Mouse (Mus musculus) CH12.LX (cell line): ENCODE measurements at regions not wholly inside any gene's neighbourhood (a gene's known extent, or its start where the extent isn't known, plus 50 kb on each side); places are given as distances from the start of the nearest gene placed in this dataset.

Experiments
- ETS1 ChIP-seq: conservative IDR thresholded peaks from 2 replicates; pipeline ENCODE4 v1.6.1; 2012; ENCODE audit warnings: low read depth, mild to moderate bottlenecking, inconsistent platforms, low read length, improper control_type of control experiment, moderate library complexity
- ZC3H11A ChIP-seq: IDR thresholded peaks from 2 replicates; pipeline ENCODE4 v1.6.1; 2012; ENCODE audit warnings: low read depth, mild to moderate bottlenecking, inconsistent platforms, low read length, improper control_type of control experiment

DNA sequence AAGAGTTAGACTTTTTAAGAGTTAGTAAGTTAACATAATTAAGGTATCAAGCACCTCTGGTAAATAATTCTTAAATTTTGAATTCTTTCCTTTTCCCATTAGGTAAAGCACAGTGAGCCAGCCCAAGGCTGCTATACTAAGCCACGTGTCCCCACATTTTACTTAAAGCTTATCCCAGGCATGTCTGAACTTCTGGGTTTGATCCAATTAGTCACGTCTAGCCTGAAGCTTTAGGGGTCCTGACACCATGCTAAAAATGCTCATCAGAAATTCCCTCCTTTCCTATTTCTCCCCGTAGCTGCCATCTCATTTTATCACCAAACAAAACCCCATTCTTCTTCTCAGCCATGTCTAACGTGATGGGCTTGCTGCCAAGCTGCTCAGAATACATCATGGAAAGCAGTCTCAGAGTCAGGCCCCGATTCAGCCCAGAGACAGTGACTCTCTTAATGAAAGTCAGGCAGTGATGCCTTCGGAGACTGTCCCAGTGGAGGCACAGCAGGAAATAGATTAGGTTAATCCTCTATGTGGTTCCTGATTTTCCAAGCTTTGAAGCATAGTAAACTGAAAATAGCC is 315.5 kb downstream of the Ccser2 start:
- TF ChIP-seq ZC3H11A (no peak), ETS1 (no peak)
